Mouse (Mus musculus): ENCODE data around the gene Homer2. TPM values are rescaled to one million over a fixed set of nuclear protein-coding genes. Genes with fewer than 3 reads are reported as not detected.

The Homer2 gene
- polyA plus RNA-seq, 1 experiment from 2014 or later = 24.4 TPM

DNA sequence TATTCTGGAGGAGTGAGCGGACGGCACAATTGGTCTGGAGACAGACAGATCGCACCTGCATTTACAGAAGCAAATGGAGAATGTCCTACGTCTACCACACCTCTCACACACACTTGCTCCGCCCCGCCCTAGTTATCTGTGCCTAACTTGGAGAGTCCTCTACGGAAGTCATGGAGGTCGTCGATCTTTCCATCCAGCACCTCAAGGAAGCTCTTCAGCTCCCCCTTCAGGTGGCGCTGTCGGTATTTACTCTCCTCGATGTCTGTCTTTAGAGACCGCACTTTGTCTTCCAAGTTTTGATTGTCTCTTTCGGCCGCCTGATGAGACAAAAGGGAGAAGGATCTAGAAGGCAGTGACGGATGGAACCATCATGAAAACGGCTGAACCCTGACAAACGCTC lies 97.2 kb downstream of the Homer2 start:
- ATAC-seq (replicated peaks; ENCODE audit: insufficient number of reproducible peaks, low FRiP score, low TSS enrichment, low read depth) = no peak
- DNase-seq (ENCODE audit: low spot score) = peak; percentile 30
- Histone ChIP-seq H3K4me3 (ENCODE audit: low read depth, low read length) (no peak overlapping the region), H3K4me1 (ENCODE audit: control insufficient read depth, insufficient read depth, low read length) (no peaks in the 10 kb centered on the region), H3K4me2 (ENCODE audit: low read depth, low read length) (no peak overlapping the region), H3K9ac (replicated peaks; ENCODE audit: low read length) (no peak overlapping the region), H3K27me3 (ENCODE audit: control insufficient read depth, insufficient read depth, low read length) (no peaks in the 10 kb centered on the region), H3K9me3 (replicated peaks; ENCODE audit: control insufficient read depth, low read length) (no peaks in the 10 kb centered on the region), H3K27ac (replicated peaks; ENCODE audit: low read depth, low read length) (no peak overlapping the region), H3K36me3 (replicated peaks; ENCODE audit: control insufficient read depth, insufficient read depth, low read depth, low read length) (no peaks in the 10 kb centered on the region)
- WGBS = 59% methylated on average over 18 of the region's 18 CpGs

DNA sequence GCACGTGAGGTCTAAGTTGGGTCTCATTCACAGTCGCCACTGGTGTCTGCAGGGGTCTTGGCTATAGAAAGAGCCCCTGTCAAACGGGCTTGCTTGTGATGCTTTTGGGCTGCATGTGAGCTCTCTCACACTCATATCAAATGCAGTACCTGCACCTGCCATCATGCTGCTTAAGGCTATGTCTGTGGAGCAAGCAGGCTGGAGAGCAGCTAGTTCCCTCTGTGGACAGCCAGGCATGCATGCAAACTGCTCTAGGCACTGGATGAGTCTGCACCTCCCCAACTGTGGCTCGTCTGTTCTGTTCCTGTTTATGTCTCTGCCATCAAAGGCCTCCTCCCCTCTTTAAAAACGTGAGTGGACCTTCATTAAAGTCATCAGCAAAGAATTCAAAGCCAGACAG lies 100.9 kb downstream of the Homer2 start:
- Histone ChIP-seq H3K4me1 (ENCODE audit: control insufficient read depth, insufficient read depth, low read length) (no peaks in the 10 kb centered on the region), H3K9ac (replicated peaks; ENCODE audit: low read length) (no peak overlapping the region), H3K27me3 (ENCODE audit: control insufficient read depth, insufficient read depth, low read length) (no peaks in the 10 kb centered on the region), H3K36me3 (replicated peaks; ENCODE audit: control insufficient read depth, insufficient read depth, low read depth, low read length) (no peaks in the 10 kb centered on the region), H3K4me3 (ENCODE audit: low read depth, low read length) (no peak overlapping the region), H3K9me3 (replicated peaks; ENCODE audit: control insufficient read depth, low read length) (no peaks in the 10 kb centered on the region), H3K4me2 (ENCODE audit: low read depth, low read length) (no peak overlapping the region), H3K27ac (replicated peaks; ENCODE audit: low read depth, low read length) (no peak overlapping the region)
- 65% methylated on average over 5 of the region's 5 CpGs for WGBS
- DNase-seq (ENCODE audit: low spot score) (no peak), ATAC-seq (replicated peaks; ENCODE audit: insufficient number of reproducible peaks, low FRiP score, low TSS enrichment, low read depth) (no peak)

DNA sequence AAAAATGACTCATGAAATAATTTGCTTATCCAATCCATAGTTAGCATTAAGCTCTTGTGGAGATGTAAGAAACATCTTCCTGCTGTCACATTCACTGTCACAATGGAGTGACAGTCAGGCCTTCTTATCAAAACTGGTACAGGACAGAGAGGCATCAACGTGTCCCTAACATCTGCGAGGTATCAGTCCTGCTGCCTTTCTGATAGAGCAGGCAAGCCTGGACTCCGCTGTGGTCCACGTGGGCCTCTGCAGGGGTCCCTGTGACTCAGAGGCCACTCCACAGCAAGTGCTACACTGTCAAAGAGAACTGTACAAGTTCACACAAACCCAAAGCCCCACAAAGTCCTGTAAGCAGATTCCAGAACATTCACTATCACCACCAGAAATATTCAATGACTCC lies 101.8 kb downstream of the Homer2 start:
- Histone ChIP-seq H3K9ac (replicated peaks; ENCODE audit: low read length) (no peak overlapping the region), H3K27ac (replicated peaks; ENCODE audit: low read depth, low read length) (no peak overlapping the region), H3K4me1 (ENCODE audit: control insufficient read depth, insufficient read depth, low read length) (no peaks in the 10 kb centered on the region), H3K9me3 (replicated peaks; ENCODE audit: control insufficient read depth, low read length) (no peaks in the 10 kb centered on the region), H3K27me3 (ENCODE audit: control insufficient read depth, insufficient read depth, low read length) (no peaks in the 10 kb centered on the region), H3K4me3 (ENCODE audit: low read depth, low read length) (no peak overlapping the region), H3K4me2 (ENCODE audit: low read depth, low read length) (no peak overlapping the region), H3K36me3 (replicated peaks; ENCODE audit: control insufficient read depth, insufficient read depth, low read depth, low read length) (no peaks in the 10 kb centered on the region)
- DNase-seq (ENCODE audit: low spot score) (no peak), ATAC-seq (replicated peaks; ENCODE audit: insufficient number of reproducible peaks, low FRiP score, low TSS enrichment, low read depth) (no peak)
- 78% methylated on average over 4 of the region's 4 CpGs for WGBS

DNA sequence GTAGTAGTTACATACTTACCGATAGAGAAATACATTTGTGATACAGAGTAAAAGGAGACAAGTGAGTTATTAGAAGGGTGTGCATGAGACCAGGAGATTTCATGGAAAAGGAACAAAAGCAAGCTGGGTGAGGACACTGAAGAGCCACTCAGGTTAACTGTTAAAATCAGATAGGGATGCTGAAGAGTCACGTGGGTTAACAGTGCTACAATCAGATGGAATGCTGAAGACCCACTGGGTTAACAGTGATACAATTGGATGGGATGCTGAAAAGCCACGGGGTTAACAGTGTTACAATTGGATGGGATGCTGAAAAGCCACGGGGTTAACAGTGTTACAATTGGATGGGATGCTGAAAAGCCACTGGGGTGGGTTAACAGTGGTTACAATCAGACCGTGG lies 102.3 kb downstream of the Homer2 start:
- Histone ChIP-seq H3K9me3 (replicated peaks; ENCODE audit: control insufficient read depth, low read length) (no peaks in the 10 kb centered on the region), H3K27me3 (ENCODE audit: control insufficient read depth, insufficient read depth, low read length) (no peaks in the 10 kb centered on the region), H3K27ac (replicated peaks; ENCODE audit: low read depth, low read length) (no peak overlapping the region), H3K4me3 (ENCODE audit: low read depth, low read length) (no peak overlapping the region), H3K36me3 (replicated peaks; ENCODE audit: control insufficient read depth, insufficient read depth, low read depth, low read length) (no peaks in the 10 kb centered on the region), H3K9ac (replicated peaks; ENCODE audit: low read length) (no peak overlapping the region), H3K4me1 (ENCODE audit: control insufficient read depth, insufficient read depth, low read length) (no peaks in the 10 kb centered on the region), H3K4me2 (ENCODE audit: low read depth, low read length) (no peak overlapping the region)
- DNase-seq (ENCODE audit: low spot score) (no peak), ATAC-seq (replicated peaks; ENCODE audit: insufficient number of reproducible peaks, low FRiP score, low TSS enrichment, low read depth) (no peak)
- WGBS = 80% methylated on average over 5 of the region's 5 CpGs

DNA sequence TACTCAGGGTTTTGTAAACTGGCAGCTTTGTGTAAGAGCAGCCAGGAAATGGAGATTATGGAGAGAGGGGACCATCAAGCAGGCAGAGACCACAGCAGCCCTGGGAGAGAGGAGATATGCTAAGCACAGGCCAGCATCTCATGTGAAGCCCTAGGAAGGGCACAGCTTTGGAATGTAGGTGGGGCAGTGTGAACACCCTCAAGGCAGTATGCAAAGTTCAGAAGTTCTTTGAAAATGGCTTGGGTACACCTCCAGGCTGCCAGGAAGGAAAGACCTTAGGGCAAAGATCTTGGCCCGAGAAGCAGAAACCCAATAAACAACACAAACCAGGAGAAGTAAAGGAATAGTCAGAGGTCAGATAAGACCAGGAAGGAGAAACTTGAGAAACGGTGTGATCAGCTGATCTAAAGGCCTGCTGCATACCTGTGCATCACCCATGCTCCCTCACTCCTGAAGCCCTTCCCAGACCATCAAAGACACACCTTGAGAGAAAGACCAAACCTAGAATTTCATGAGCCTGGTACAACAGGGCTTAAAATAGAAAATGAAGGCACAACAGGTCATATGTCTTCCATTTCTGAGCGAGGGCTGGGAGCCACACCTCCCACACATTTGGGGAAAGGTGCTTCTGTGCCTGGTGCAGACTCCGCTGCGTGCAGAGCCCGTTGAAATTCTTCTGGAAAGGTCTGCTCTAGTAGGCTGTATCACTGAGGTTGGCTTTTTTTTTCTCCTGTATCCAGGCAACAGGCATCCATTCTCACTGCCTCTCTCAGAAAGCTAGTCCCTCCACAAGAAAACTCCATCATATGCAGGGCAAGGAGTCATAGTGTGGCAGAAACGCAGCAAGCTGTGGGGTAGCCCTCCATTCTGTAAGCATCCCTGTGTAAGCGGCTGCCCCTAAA lies 107.7 kb downstream of the Homer2 start:
- Histone ChIP-seq H3K4me2 (ENCODE audit: low read depth, low read length) (no peak overlapping the region), H3K27ac (replicated peaks; ENCODE audit: low read depth, low read length) (no peak overlapping the region), H3K4me1 (ENCODE audit: control insufficient read depth, insufficient read depth, low read length) (no peaks in the 10 kb centered on the region), H3K9me3 (replicated peaks; ENCODE audit: control insufficient read depth, low read length) (no peaks in the 10 kb centered on the region), H3K9ac (replicated peaks; ENCODE audit: low read length) (no peak overlapping the region), H3K36me3 (replicated peaks; ENCODE audit: control insufficient read depth, insufficient read depth, low read depth, low read length) (no peaks in the 10 kb centered on the region), H3K4me3 (ENCODE audit: low read depth, low read length) (no peak overlapping the region), H3K27me3 (ENCODE audit: control insufficient read depth, insufficient read depth, low read length) (no peaks in the 10 kb centered on the region)
- DNase-seq (ENCODE audit: low spot score) (no peak), ATAC-seq (replicated peaks; ENCODE audit: insufficient number of reproducible peaks, low FRiP score, low TSS enrichment, low read depth) (no peak)
- 63% methylated on average over 8 of the region's 8 CpGs for WGBS

DNA sequence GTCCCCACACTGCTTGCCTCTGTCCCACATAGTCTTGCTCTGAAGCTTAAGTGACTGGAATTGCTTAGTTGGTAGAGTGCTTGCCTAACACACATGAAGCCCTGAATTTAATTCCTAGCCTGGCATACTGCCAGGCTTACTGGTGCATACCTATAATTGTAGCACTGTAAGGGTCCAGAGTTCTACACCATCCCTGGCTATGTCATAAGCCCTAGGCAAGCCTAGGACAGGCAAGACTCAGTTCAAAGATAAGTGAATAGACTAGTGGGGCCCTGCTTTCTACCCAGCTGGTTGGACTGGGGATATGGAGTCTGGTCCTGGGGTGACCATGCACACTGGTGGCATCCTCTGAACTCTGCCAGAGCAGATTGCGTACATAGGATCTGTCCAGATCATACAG lies 109.7 kb downstream of the Homer2 start:
- no peaks in the 10 kb centered on the region for H3K9me3 ChIP-seq (replicated peaks; ENCODE audit: control insufficient read depth, low read length)
- no peak overlapping the region for H3K4me2 ChIP-seq (ENCODE audit: low read depth, low read length)
- H3K4me3 ChIP-seq (ENCODE audit: low read depth, low read length) = no peak overlapping the region
- WGBS = 87% methylated on average over 1 of the region's 1 CpGs
- no peaks in the 10 kb centered on the region for H3K36me3 ChIP-seq (replicated peaks; ENCODE audit: control insufficient read depth, insufficient read depth, low read depth, low read length)
- DNase-seq (ENCODE audit: low spot score) = no peak
- no peak overlapping the region for H3K9ac ChIP-seq (replicated peaks; ENCODE audit: low read length)
- no peak overlapping the region for H3K27ac ChIP-seq (replicated peaks; ENCODE audit: low read depth, low read length)
- H3K4me1 ChIP-seq (ENCODE audit: control insufficient read depth, insufficient read depth, low read length) = no peaks in the 10 kb centered on the region
- ATAC-seq (replicated peaks; ENCODE audit: insufficient number of reproducible peaks, low FRiP score, low TSS enrichment, low read depth) = no peak
- no peaks in the 10 kb centered on the region for H3K27me3 ChIP-seq (ENCODE audit: control insufficient read depth, insufficient read depth, low read length)

DNA sequence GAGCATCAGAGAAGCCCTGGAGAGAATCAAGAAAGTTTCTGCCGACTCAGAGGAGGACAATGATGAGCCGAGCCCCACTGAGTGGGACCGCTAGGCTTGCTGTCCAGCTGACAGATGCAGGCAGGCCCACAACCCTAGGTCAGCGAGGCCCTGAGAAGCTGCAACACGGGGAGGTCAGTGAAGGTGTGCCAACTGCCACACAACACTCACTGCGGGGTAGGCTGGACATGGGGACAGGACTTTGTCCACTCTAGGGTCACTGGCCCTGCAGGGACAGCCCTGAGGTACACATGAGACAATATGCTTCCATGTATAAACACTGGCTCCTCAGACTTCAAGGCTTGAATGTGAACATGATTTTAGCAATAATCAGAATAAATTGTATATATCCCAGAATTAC lies 111.2 kb downstream of the Homer2 start:
- H3K27me3 ChIP-seq (ENCODE audit: control insufficient read depth, insufficient read depth, low read length) = no peaks in the 10 kb centered on the region

DNA sequence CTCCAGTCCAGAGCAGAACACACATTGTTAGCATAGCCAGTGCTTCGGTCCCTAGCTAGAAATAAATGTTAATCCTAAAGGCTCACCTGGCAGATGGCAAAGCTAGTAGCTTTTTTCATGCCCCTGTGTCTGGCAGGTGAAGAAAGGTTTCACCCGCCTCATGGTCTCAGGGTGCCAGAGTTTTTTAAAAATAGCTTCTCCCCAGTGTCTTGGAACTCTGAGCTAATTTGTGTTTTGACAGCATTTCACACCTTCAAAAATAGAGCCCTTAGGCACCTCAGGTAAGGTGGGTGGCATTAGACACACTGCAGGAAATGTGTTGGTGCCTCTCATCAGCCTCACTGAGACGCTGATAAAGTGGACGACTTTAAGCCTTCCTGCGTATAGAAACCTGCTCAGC lies 112.3 kb downstream of the Homer2 start:
- Histone ChIP-seq H3K36me3 (replicated peaks; ENCODE audit: control insufficient read depth, insufficient read depth, low read depth, low read length) (no peaks in the 10 kb centered on the region), H3K4me3 (ENCODE audit: low read depth, low read length) (no peak overlapping the region), H3K27me3 (ENCODE audit: control insufficient read depth, insufficient read depth, low read length) (no peaks in the 10 kb centered on the region), H3K4me1 (ENCODE audit: control insufficient read depth, insufficient read depth, low read length) (no peaks in the 10 kb centered on the region), H3K27ac (replicated peaks; ENCODE audit: low read depth, low read length) (no peak overlapping the region), H3K9ac (replicated peaks; ENCODE audit: low read length) (no peak overlapping the region), H3K9me3 (replicated peaks; ENCODE audit: control insufficient read depth, low read length) (no peaks in the 10 kb centered on the region), H3K4me2 (ENCODE audit: low read depth, low read length) (no peak overlapping the region)
- ATAC-seq (replicated peaks; ENCODE audit: insufficient number of reproducible peaks, low FRiP score, low TSS enrichment, low read depth) = no peak
- DNase-seq (ENCODE audit: low spot score) = no peak
- 77% methylated on average over 5 of the region's 5 CpGs for WGBS

More for the DNA sequence above, 111.2 kb downstream of the Homer2 start:
- H3K27ac ChIP-seq (replicated peaks; ENCODE audit: low read depth, low read length) = no peak overlapping the region
- no peak overlapping the region for H3K4me2 ChIP-seq (ENCODE audit: low read depth, low read length)
- H3K9ac ChIP-seq (replicated peaks; ENCODE audit: low read length) = no peak overlapping the region
- WGBS = 91% methylated on average over 6 of the region's 6 CpGs
- DNase-seq (ENCODE audit: low spot score) (no peak), ATAC-seq (replicated peaks; ENCODE audit: insufficient number of reproducible peaks, low FRiP score, low TSS enrichment, low read depth) (no peak)
- H3K9me3 ChIP-seq (replicated peaks; ENCODE audit: control insufficient read depth, low read length) = no peaks in the 10 kb centered on the region
- H3K4me3 ChIP-seq (ENCODE audit: low read depth, low read length) = no peak overlapping the region
- no peaks in the 10 kb centered on the region for H3K36me3 ChIP-seq (replicated peaks; ENCODE audit: control insufficient read depth, insufficient read depth, low read depth, low read length)
- H3K4me1 ChIP-seq (ENCODE audit: control insufficient read depth, insufficient read depth, low read length) = no peaks in the 10 kb centered on the region
